Mouse (Mus musculus) CH12.LX (cell line): ENCODE results near the gene Aldh6a1.

Experiments used
- CTCF ChIP-seq, 2 experiments: IDR thresholded peaks in 1 of 2; conservative IDR thresholded peaks in 1 of 2; 2 replicates each; pipeline ENCODE4 v1.5.1; 2011 to 2012; ENCODE audit warnings: low read depth in 2 of 2, low read length in 2 of 2, improper control_type of control experiment in 1 of 2, inconsistent platforms in 1 of 2, mild to moderate bottlenecking in 1 of 2, moderate library complexity in 1 of 2
- GABPA ChIP-seq: IDR thresholded peaks from 2 replicates; pipeline ENCODE4 v1.6.1; 2012; ENCODE audit warnings: low read depth, low read length, improper control_type of control experiment, inconsistent platforms; ENCODE audit not compliant: insufficient replicate concordance
- MAX ChIP-seq: IDR thresholded peaks from 2 replicates; pipeline ENCODE4 v1.6.1; 2011; ENCODE audit warnings: low read length, improper control_type of control experiment
- NELFE ChIP-seq: IDR thresholded peaks from 2 replicates; pipeline ENCODE4 v1.6.1; 2011; ENCODE audit warnings: low read depth, low read length, improper control_type of control experiment
- POLR2A ChIP-seq: IDR thresholded peaks from 2 replicates; pipeline ENCODE4 v1.6.1; 2011; ENCODE audit warnings: low read depth, mild to moderate bottlenecking, improper control_type of control experiment, low read length
- ZMIZ1 ChIP-seq: IDR thresholded peaks from 2 replicates; pipeline ENCODE4 v1.6.1; 2012; ENCODE audit warnings: low read depth, mild to moderate bottlenecking, inconsistent platforms, low read length, improper control_type of control experiment
- ZNF384 ChIP-seq: IDR thresholded peaks from 2 replicates; pipeline ENCODE4 v1.6.1; 2012; ENCODE audit warnings: low read depth, low read length, improper control_type of control experiment, inconsistent platforms

GRCm38 (mm10) chr12:84450718-84451646 lies at the start of gene Aldh6a1, which contains the start of gene Lin52:
- TF ChIP-seq GABPA (no peak), CTCF (conservative IDR thresholded peaks at IDR 0.05 in 1 of 2, IDR thresholded peaks at IDR 0.05 in 1 of 2; ENCODE audit: low read depth in 2 of 2, low read length in 2 of 2) (no peak), ZNF384 (no peak), ZMIZ1 (peak; percentile 67), MAX (peak; percentile 95), NELFE (peak; percentile 88), POLR2A (peak; percentile 74)
